Mouse (Mus musculus): ENCODE measurements at regions not wholly inside any gene's neighbourhood (a gene's known extent, or its start where the extent isn't known, plus 50 kb on each side); places are given as distances from the start of the nearest gene placed in this dataset.

DNA sequence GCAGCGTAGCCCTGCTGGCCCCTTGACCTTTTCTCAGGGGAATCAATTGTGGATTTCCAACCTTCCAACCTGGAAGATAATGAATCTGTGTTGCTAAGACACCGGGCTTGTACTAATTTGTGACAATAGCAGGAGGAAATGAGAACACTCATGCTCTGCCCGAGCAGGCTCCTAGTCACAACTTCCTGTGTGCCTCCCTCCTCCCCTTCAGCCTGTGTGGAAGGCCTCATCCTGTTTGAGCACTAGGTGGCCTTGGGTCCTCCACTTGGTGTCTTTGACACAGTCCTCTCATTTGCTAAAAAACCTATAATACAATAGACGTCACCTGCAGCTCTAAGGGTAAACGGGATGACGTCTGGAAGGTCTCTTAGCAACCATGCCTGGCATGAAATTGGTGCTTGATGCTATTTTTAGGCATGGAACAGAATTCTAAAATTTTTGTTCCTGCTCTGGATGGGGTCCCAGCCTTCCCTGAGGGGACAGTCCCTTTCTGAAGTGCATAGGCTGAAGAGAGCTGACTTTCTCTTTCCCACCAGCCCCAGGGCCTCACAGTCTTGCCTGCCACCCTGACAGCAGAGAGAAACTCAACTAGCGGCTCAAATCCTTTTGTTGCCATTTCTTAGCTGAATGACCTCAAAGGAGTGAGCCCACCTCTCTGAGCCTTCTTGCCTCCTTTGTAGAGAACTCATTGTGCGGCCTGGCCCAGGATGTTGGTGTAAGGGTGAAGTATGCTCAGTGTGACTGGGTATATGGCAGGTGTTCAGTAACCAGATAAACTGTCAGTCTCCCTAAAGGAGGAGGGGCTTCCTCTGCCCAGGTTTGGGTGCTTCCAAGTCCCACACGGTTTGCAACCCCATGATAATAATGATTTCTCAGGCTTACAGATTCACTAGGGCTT is 88.4 kb upstream of the Bod1 start:
- Histone ChIP-seq H3K4me1 (ENCODE audit: control insufficient read depth in 1 of 2, insufficient read depth in 2 of 2, low read length in 2 of 2) (no peaks in the 10 kb centered on the region), H3K79me2 (ENCODE audit: control insufficient read depth, insufficient read depth, low read length, poor library complexity) (no peaks in the 10 kb centered on the region), H3K9me3 (replicated peaks; ENCODE audit: insufficient read depth, low read length) (no peaks in the 10 kb centered on the region), H3K27me3 (ENCODE audit: control insufficient read depth in 1 of 2, insufficient read depth in 2 of 2, low read length in 2 of 2) (peaks cover 0 to 2% of the 10 kb centered on the region in 2 experiments; a peak in 2 of 4 replicates), H3K9ac (ENCODE audit: control insufficient read depth, low read depth, low read length, poor library complexity, severe bottlenecking) (no peak overlapping the region), H3K4me3 (ENCODE audit: control insufficient read depth in 1 of 2, insufficient read depth in 1 of 2, low read depth in 2 of 2, low read length in 2 of 2) (no peak overlapping the region), H3K36me3 (ENCODE audit: control insufficient read depth in 1 of 2, insufficient read depth in 2 of 2, low read length in 2 of 2) (no peaks in the 10 kb centered on the region), H3K27ac (ENCODE audit: control insufficient read depth, low read depth, low read length) (no peak overlapping the region)
- no peak for DNase-seq (ENCODE audit: low read depth, low spot score)
- no peak for TF ChIP-seq MAX (IDR thresholded peaks at IDR 0.05; ENCODE audit: low read length)
- TF ChIP-seq E2F4 (IDR thresholded peaks at IDR 0.05; ENCODE audit: borderline replicate concordance, low read depth, low read length) = no peak

- H3K27me3 ChIP-seq (ENCODE audit: control insufficient read depth in 1 of 2, insufficient read depth in 2 of 2, low read length in 2 of 2) = peaks cover 2% of the 10 kb centered on the region in 2 experiments; a peak in 2 of 4 replicates
- H3K27ac ChIP-seq (ENCODE audit: control insufficient read depth, low read depth, low read length) = no peak overlapping the region
- no peaks in the 10 kb centered on the region for H3K9me3 ChIP-seq (replicated peaks; ENCODE audit: insufficient read depth, low read length)
- H3K9ac ChIP-seq (ENCODE audit: control insufficient read depth, low read depth, low read length, poor library complexity, severe bottlenecking) = no peak overlapping the region
- no peaks in the 10 kb centered on the region for H3K4me1 ChIP-seq (ENCODE audit: control insufficient read depth in 1 of 2, insufficient read depth in 2 of 2, low read length in 2 of 2)
- no peaks in the 10 kb centered on the region for H3K36me3 ChIP-seq (ENCODE audit: control insufficient read depth in 1 of 2, insufficient read depth in 2 of 2, low read length in 2 of 2)
- no peaks in the 10 kb centered on the region for H3K79me2 ChIP-seq (ENCODE audit: control insufficient read depth, insufficient read depth, low read length, poor library complexity)
- H3K4me3 ChIP-seq (ENCODE audit: control insufficient read depth in 1 of 2, insufficient read depth in 1 of 2, low read depth in 2 of 2, low read length in 2 of 2) = no peak overlapping the region
- no peak for DNase-seq (ENCODE audit: low read depth, low spot score)
- TF ChIP-seq CTCF (IDR thresholded peaks at IDR 0.05 in 2 of 3, conservative IDR thresholded peaks at IDR 0.05 in 1 of 3; ENCODE audit: control insufficient read depth in 1 of 3, insufficient read depth in 1 of 3, low read depth in 2 of 3, low read length in 3 of 3, poor library complexity in 1 of 3, severe bottlenecking in 1 of 3) = no peak
- no peak for TF ChIP-seq MXI1 (IDR thresholded peaks at IDR 0.05; ENCODE audit: low read depth, low read length)
- no peak for TF ChIP-seq GATA1 (IDR thresholded peaks at IDR 0.05; ENCODE audit: low read depth, low read length)
- no peak for TF ChIP-seq ZKSCAN1 (IDR thresholded peaks at IDR 0.05; ENCODE audit: low read depth, low read length)
- no peak for TF ChIP-seq ZMIZ1 (IDR thresholded peaks at IDR 0.05; ENCODE audit: low read depth, low read length)
- TF ChIP-seq USF1 (IDR thresholded peaks at IDR 0.05; ENCODE audit: low read depth, low read length) = no peak
- TF ChIP-seq SMC3 (IDR thresholded peaks at IDR 0.05; ENCODE audit: low read depth, low read length) = no peak
- TF ChIP-seq ETS1 (IDR thresholded peaks at IDR 0.05; ENCODE audit: low read depth, low read length) = no peak
- no peak for TF ChIP-seq HCFC1 (IDR thresholded peaks at IDR 0.05; ENCODE audit: low read depth, low read length)
- TF ChIP-seq POLR2AphosphoS5 (IDR thresholded peaks at IDR 0.05; ENCODE audit: borderline replicate concordance, low read depth, low read length) = no peak
- no peak for TF ChIP-seq ZC3H11A (IDR thresholded peaks at IDR 0.05; ENCODE audit: low read depth, low read length)
- TF ChIP-seq POLR2A (IDR thresholded peaks at IDR 0.05; ENCODE audit: control insufficient read depth in 1 of 2, insufficient read depth in 1 of 2, low read depth in 1 of 2, low read length in 2 of 2, poor library complexity in 1 of 2) = no peak
- TF ChIP-seq ZNF384 (IDR thresholded peaks at IDR 0.05; ENCODE audit: low read depth, low read length) = no peak
These were observed 92.2 kb upstream of the Bod1 start for GRCm38 (mm10) chr11:31763856-31764255.

All from MEL (cell line).